Mouse (Mus musculus) intestine, embryonic 14.5 days (tissue): ENCODE measurements around the gene Mllt11. TPM values are rescaled to one million over a fixed set of nuclear protein-coding genes. Genes with fewer than 3 reads are reported as not detected.

Experiments
- ATAC-seq: fragments of 200-750 bp; cut with Nextera tagmentation; replicated peaks from 2 replicates; pipeline ENCODE4 v1.8.0; 2017; ENCODE audit warnings: low read depth, moderate number of reproducible peaks, moderate TSS enrichment, moderate library complexity; ENCODE audit not compliant: low FRiP score, low TSS enrichment
- DNase-seq: peaks from one replicate; pipeline ENCODE4 v3.0.0-alpha.2; 2018; ENCODE audit warnings: low spot score
- H3K27ac ChIP-seq: fragments of 300-500 bp; sonication (generic); 2 replicates; pipeline ENCODE4 v1.5.1; 2014; ENCODE audit warnings: low read depth, mild to moderate bottlenecking, control low read depth
- H3K27me3 ChIP-seq: fragments of 300-500 bp; sonication (generic); replicated peaks from 2 replicates; pipeline ENCODE4 v1.6.1; 2014; ENCODE audit warnings: low read length, control low read depth; ENCODE audit not compliant: control insufficient read depth, insufficient read depth
- H3K36me3 ChIP-seq: fragments of 300-500 bp; sonication (generic); 2 replicates; pipeline ENCODE4 v1.6.1; 2014; ENCODE audit warnings: low read length, control low read depth; ENCODE audit not compliant: control insufficient read depth, insufficient read depth
- H3K4me1 ChIP-seq: fragments of 300-500 bp; sonication (generic); replicated peaks from 2 replicates; pipeline ENCODE4 v1.6.1; 2014; ENCODE audit warnings: low read length, control low read depth, mixed read lengths; ENCODE audit not compliant: control insufficient read depth, insufficient read depth
- H3K4me2 ChIP-seq: fragments of 300-500 bp; sonication (generic); 2 replicates; pipeline ENCODE4 v1.6.1; 2014; ENCODE audit warnings: low read length
- H3K4me3 ChIP-seq: fragments of 300-500 bp; sonication (generic); 2 replicates; pipeline ENCODE4 v1.5.1; 2014; ENCODE audit warnings: low read depth, low read length, control low read depth, mixed read lengths
- H3K9ac ChIP-seq: fragments of 300-500 bp; sonication (generic); 2 replicates; pipeline ENCODE4 v1.6.1; 2014; ENCODE audit warnings: mild to moderate bottlenecking, low read length
- H3K9me3 ChIP-seq: fragments of 300-500 bp; sonication (generic); 2 replicates; pipeline ENCODE4 v1.6.1; 2016; ENCODE audit warnings: low read length, control low read depth; ENCODE audit not compliant: control insufficient read depth
- WGBS: fragments of 180-500 bp; shearing (Covaris S2); extraction: QIAGEN DNeasy Blood & Tissue Kit; methylation state at CpG from one replicate; pipeline ENCODE4 v1.1.7; 2014; 5-methylcytosine and 5-hydroxymethylcytosine counted together
- polyA plus RNA-seq: library from polyadenylated mRNA; unstranded; fragments of >200 nt; fragmentation: Nextera tagmentation; extraction: Ambion mirVana; gene quantifications from 2 replicates; pipeline ENCODE4 v1.2.1, GENCODE M21; 2014

Gene Mllt11
- polyA plus RNA-seq, 1 experiment from 2014 or later = 38.9 TPM

GRCm38 (mm10) chr3:95195772-95196171, 36.2 kb downstream of the Mllt11 start:
- Histone ChIP-seq H3K4me1 (no peaks in the 10 kb centered on the region), H3K4me3 (no peak overlapping the region), H3K27me3 (no peaks in the 10 kb centered on the region), H3K27ac (no peak overlapping the region), H3K4me2 (no peak overlapping the region), H3K36me3 (peaks cover 73% of the 10 kb centered on the region), H3K9ac (no peak overlapping the region), H3K9me3 (no peaks in the 10 kb centered on the region)
- WGBS = 89% methylated on average over 2 of the region's 2 CpGs
- no peak for DNase-seq
- ATAC-seq = no peak

DNA sequence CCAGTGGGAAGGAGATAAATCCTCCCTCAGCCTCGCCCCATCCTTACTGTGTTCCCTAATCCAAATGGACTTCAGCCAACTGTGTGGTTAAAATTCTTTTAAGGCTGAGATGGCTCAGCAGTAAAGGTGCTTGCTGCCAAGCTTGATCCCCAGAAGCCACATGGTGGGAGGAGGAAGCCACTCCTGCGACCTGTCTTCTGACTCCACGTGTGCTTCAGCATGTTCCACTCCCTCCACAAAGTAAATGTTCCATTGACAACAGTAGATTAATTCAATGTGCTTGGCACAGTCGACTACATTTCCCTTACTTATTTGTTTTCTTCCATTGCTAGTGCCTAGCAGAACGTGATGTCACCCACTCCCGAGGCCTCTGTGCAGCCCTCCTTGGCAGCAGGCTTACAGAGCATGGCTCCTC, 37.2 kb downstream of the Mllt11 start:
- no peak for DNase-seq
- H3K4me3 ChIP-seq = no peak overlapping the region

DNA sequence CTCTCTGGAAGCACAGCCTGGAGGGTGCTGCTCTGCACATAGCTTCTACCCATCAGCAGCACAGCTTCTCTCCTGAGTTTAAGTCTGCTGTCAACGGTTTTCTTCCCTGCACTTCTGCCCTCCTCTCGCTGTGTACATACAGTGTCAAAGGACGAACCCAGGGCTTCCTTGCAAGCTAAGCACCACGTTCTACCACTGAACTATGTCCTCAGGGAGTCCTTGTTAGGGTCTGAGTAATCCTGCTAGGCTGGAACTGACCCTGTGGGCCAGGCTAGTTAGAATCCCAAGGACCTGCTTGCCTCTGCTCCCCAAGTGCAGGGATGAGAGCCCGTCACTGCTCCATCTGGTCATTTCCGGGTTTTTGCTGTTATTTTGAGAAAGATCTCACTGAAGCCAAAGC, 45.1 kb downstream of the Mllt11 start:
- H3K4me3 ChIP-seq = no peak overlapping the region
- no peak for DNase-seq
- 91% methylated on average over 6 of the region's 6 CpGs for WGBS
- peaks cover 76% of the 10 kb centered on the region for H3K36me3 ChIP-seq
- H3K27me3 ChIP-seq = no peaks in the 10 kb centered on the region
- ATAC-seq = no peak
- no peak overlapping the region for H3K27ac ChIP-seq
- no peaks in the 10 kb centered on the region for H3K4me1 ChIP-seq
- H3K9me3 ChIP-seq = no peaks in the 10 kb centered on the region
- no peak overlapping the region for H3K4me2 ChIP-seq
- H3K9ac ChIP-seq = no peak overlapping the region

More for the DNA sequence above, 37.2 kb downstream of the Mllt11 start:
- 80% methylated on average over 6 of the region's 6 CpGs for WGBS
- Histone ChIP-seq H3K9ac (no peak overlapping the region), H3K4me1 (no peaks in the 10 kb centered on the region), H3K27ac (no peak overlapping the region), H3K27me3 (no peaks in the 10 kb centered on the region), H3K36me3 (peaks cover 73% of the 10 kb centered on the region), H3K9me3 (no peaks in the 10 kb centered on the region), H3K4me2 (no peak overlapping the region)
- ATAC-seq = no peak

DNA sequence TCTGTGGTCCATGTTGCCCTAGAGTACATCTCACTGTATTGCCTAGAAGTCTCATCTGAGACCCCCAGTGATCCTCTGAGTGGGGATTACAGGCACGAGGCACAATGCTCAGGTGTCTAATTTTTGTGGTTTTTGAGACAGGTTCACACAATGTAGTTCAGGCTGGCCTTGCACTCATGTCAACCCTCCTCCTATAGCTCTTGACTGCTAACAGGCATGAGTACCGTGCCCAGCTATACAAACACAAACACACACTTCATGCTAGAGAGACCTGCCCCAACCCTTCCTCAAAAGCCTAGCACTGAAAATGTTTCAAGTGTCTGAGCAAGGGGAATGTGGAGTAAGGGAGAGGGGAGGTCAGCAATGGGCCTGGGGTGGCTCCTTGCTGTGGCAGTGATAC, 45.9 kb downstream of the Mllt11 start:
- Histone ChIP-seq H3K27ac (no peak overlapping the region), H3K9ac (no peak overlapping the region), H3K4me1 (no peaks in the 10 kb centered on the region), H3K9me3 (no peaks in the 10 kb centered on the region), H3K27me3 (no peaks in the 10 kb centered on the region), H3K36me3 (peaks cover 74% of the 10 kb centered on the region), H3K4me2 (no peak overlapping the region), H3K4me3 (no peak overlapping the region)
- ATAC-seq = no peak
- WGBS = 93% methylated on average over 2 of the region's 2 CpGs
- DNase-seq = no peak

GRCm38 (mm10) chr3:95184796-95185577, 47.0 kb downstream of the Mllt11 start:
- H3K27me3 ChIP-seq = no peaks in the 10 kb centered on the region
- DNase-seq = no peak
- no peak overlapping the region for H3K27ac ChIP-seq
- no peak overlapping the region for H3K9ac ChIP-seq
- H3K9me3 ChIP-seq = no peaks in the 10 kb centered on the region
- no peak overlapping the region for H3K4me3 ChIP-seq
- H3K36me3 ChIP-seq = peaks cover 67% of the 10 kb centered on the region
- H3K4me2 ChIP-seq = no peak overlapping the region
- no peak for ATAC-seq
- H3K4me1 ChIP-seq = no peaks in the 10 kb centered on the region
- 87% methylated on average over 9 of the region's 9 CpGs for WGBS

DNA sequence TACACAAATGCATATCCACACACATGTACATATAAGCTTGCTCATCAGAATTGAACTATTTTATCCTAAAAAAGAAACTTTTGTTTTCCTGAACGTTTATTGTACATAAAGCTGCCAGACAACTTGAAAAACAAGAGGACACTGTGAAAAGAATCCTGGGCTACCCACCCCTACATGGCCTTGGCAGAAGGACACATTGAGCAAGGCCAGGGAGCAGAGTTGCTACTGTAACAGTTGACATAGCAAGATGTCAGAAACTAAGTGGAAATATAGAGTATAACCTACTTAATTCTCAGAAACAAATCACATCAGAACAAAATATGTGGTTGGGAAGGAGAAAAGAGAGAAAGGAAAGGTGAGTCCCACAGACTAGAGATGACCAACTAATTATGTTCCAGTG, 50.1 kb downstream of the Mllt11 start:
- no peaks in the 10 kb centered on the region for H3K4me1 ChIP-seq
- no peak for ATAC-seq
- no peaks in the 10 kb centered on the region for H3K9me3 ChIP-seq
- H3K36me3 ChIP-seq = peaks cover 36% of the 10 kb centered on the region
- H3K4me2 ChIP-seq = no peak overlapping the region
- no peak for DNase-seq
- WGBS = 60% methylated on average over 1 of the region's 1 CpGs
- H3K27me3 ChIP-seq = no peaks in the 10 kb centered on the region
- H3K4me3 ChIP-seq = no peak overlapping the region
- no peak overlapping the region for H3K27ac ChIP-seq
- H3K9ac ChIP-seq = no peak overlapping the region

DNA sequence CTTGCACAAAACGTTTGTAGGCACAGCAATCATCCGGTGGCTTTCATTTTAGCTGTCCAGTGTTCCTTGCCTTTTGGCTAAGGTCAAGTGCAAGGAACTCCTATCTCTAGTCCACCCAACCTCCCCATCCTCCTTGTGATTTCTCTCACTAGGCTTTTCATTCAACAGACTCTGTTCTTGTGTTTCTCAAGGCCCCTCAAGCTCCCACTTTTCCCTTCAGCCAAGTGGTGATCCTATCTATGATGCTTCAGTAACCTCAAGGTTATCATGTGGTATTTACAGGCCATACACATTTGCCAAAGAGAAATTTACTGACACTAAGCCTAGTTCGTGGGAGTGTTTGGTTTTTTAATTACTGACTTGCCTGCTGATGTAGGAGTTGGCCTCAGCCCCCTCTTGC, 52.1 kb downstream of the Mllt11 start:
- H3K4me3 ChIP-seq = no peak overlapping the region
- H3K9ac ChIP-seq = no peak overlapping the region
- no peaks in the 10 kb centered on the region for H3K9me3 ChIP-seq
- H3K27me3 ChIP-seq = no peaks in the 10 kb centered on the region; the same call in 1 of the 2 replicates
- no peak overlapping the region for H3K4me2 ChIP-seq
- no peak for DNase-seq
- peaks cover 18% of the 10 kb centered on the region for H3K36me3 ChIP-seq
- WGBS = 62% methylated on average over 3 of the region's 3 CpGs
- ATAC-seq = no peak
- H3K27ac ChIP-seq = no peak overlapping the region
- no peaks in the 10 kb centered on the region for H3K4me1 ChIP-seq

- Histone ChIP-seq H3K9ac (no peak overlapping the region), H3K36me3 (peaks cover 8% of the 10 kb centered on the region; the same call in 1 of the 2 replicates), H3K27me3 (peaks cover 3% of the 10 kb centered on the region; the same call in 1 of the 2 replicates), H3K4me2 (no peak overlapping the region), H3K4me1 (no peaks in the 10 kb centered on the region), H3K4me3 (no peak overlapping the region), H3K27ac (no peak overlapping the region), H3K9me3 (no peaks in the 10 kb centered on the region)
- WGBS = 85% methylated on average over 5 of the region's 5 CpGs
- DNase-seq (no peak), ATAC-seq (no peak)
Observed at GRCm38 (mm10) chr3:95178948-95179347, 53.0 kb downstream of the Mllt11 start.

- DNase-seq = no peak
- Histone ChIP-seq H3K9ac (no peak overlapping the region), H3K4me1 (no peaks in the 10 kb centered on the region; the same call in 1 of the 2 replicates), H3K9me3 (no peaks in the 10 kb centered on the region), H3K27ac (no peak overlapping the region), H3K4me2 (no peak overlapping the region), H3K27me3 (peaks cover 15% of the 10 kb centered on the region), H3K4me3 (no peak overlapping the region), H3K36me3 (peaks cover 2% of the 10 kb centered on the region; the same call in 1 of the 2 replicates)
- WGBS = 54% methylated on average over 6 of the region's 6 CpGs
- no peak for ATAC-seq
Observed at GRCm38 (mm10) chr3:95177583-95177982, 54.4 kb downstream of the Mllt11 start.
